Comparison of ENCODE assay signal across 25 mouse cellular contexts in the genomic region with DNA sequence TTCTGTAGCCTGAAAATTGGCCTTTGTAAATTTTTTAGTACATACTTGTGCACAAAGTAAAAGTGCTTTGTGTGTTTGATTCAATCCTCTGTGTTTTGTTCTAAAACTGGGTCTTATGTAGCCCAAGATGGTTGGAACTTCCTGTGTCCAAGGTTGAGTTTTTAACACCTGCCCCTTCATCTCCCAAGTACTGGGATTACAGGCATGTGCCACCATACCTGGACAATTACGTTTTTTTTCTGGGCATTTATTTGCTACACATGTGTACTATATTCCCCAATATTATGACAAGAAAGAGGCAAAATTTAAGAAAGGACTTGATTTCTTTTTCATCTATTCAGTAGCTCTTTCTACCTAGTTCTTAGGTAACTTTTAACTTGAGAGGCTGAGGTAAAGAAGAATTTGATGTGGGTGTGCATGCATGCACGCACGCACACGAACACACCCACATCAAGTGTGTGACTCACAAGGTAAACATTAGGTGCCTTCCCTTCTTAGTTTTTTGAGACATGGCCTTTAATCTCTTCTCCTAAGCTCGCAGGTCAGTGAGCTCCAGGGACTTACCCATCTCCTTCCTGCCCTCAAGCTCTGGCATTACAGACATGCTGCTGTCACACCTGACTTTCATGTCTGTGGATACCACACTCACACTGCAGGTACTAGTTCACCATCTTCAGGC. TPM values are rescaled to one million over a fixed set of nuclear protein-coding genes. Genes with fewer than 3 reads are reported as not detected.
DNase-seq lines count a peak whose midpoint lies in the region; ATAC-seq lines count a peak whose summit lies in the region.
"Had no signal": no experiment of that assay in that cellular context is flagged by ENCODE, and none has a peak within 500 bp of the region (broad histone marks: within the 10 kb centered on the region; RNA-seq: fewer than 3 reads in every experiment).

No protein-coding gene starts in this region.

- no peaks in the 10 kb centered on the region for H3K36me3 ChIP-seq in splenic B cell, adult 2 months (ENCODE audit: control insufficient read depth, insufficient read depth, low read length, poor library complexity, severe bottlenecking)
- H3K36me3 ChIP-seq in liver, embryonic 11.5 days (ENCODE audit: control insufficient read depth, insufficient read depth, low read length) = no peaks in the 10 kb centered on the region
- H3K36me3 ChIP-seq in midbrain, embryonic 16.5 days (ENCODE audit: control insufficient read depth, insufficient read depth, low read length) = no peaks in the 10 kb centered on the region
- H3K36me3 ChIP-seq: embryonic facial prominence, embryonic 15.5 days; forebrain, embryonic 10.5 days; kidney, embryonic 15.5 days; limb, embryonic 13.5 days; liver, embryonic 13.5 days had no signal

- H3K4me3 ChIP-seq in liver, embryonic 11.5 days (ENCODE audit: low read depth, low read length) = no peak overlapping the region
- no peak overlapping the region for H3K4me3 ChIP-seq in midbrain, embryonic 16.5 days (ENCODE audit: low read depth, low read length)
- H3K4me3 ChIP-seq: embryonic facial prominence, embryonic 15.5 days; forebrain, embryonic 10.5 days; heart, adult 2 months; kidney, embryonic 15.5 days; limb, embryonic 13.5 days; liver, embryonic 13.5 days had no signal

- 78% methylated on average over 5 of the region's 5 CpGs for WGBS in liver, embryonic 11.5 days
- 81% methylated on average over 5 of the region's 5 CpGs for WGBS in midbrain, embryonic 16.5 days

- H3K4me1 ChIP-seq in liver, embryonic 11.5 days (replicated peaks; ENCODE audit: control insufficient read depth, insufficient read depth, low read length) = no peaks in the 10 kb centered on the region
- peaks cover 6% of the 10 kb centered on the region for H3K4me1 ChIP-seq in midbrain, embryonic 16.5 days (ENCODE audit: control insufficient read depth, insufficient read depth, low read length)
- H3K4me1 ChIP-seq: embryonic facial prominence, embryonic 15.5 days had no signal

- H3K27ac ChIP-seq in liver, embryonic 11.5 days (ENCODE audit: low read depth, low read length) = no peak overlapping the region
- no peak overlapping the region for H3K27ac ChIP-seq in midbrain, embryonic 16.5 days (ENCODE audit: low read length)
- H3K27ac ChIP-seq: embryonic facial prominence, embryonic 15.5 days; forebrain, embryonic 10.5 days; heart, adult 2 months; hindbrain, embryonic 14.5 days; kidney, embryonic 15.5 days; limb, embryonic 13.5 days; liver, embryonic 13.5 days had no signal

- no peaks in the 10 kb centered on the region for H3K27me3 ChIP-seq in splenic B cell, adult 2 months (ENCODE audit: control insufficient read depth, insufficient read depth, low read length, poor library complexity, severe bottlenecking)
- no peaks in the 10 kb centered on the region for H3K27me3 ChIP-seq in liver, embryonic 11.5 days (replicated peaks; ENCODE audit: control insufficient read depth, insufficient read depth, low read length)
- no peaks in the 10 kb centered on the region for H3K27me3 ChIP-seq in midbrain, embryonic 16.5 days (ENCODE audit: control insufficient read depth, insufficient read depth, low read depth, low read length)
- H3K27me3 ChIP-seq: embryonic facial prominence, embryonic 15.5 days; kidney, embryonic 15.5 days; limb, embryonic 13.5 days; liver, embryonic 13.5 days had no signal

- peak; percentile 79 for DNase-seq in CD4-positive helper T cell, adult 2 months (ENCODE audit: low read depth, low spot score)
- peak; percentile 59 for DNase-seq in CD4-positive, CD25-positive, alpha-beta regulatory T cell, adult 2 months (ENCODE audit: low read depth, low spot score)
- DNase-seq in fat pad, adult 2 months (ENCODE audit: extremely low read depth, low read depth, low spot score) = peak; percentile 21
- DNase-seq in splenic B cell, adult 2 months (ENCODE audit: low read depth, low spot score) = peak; percentile 32
- no peak for DNase-seq in liver, embryonic 11.5 days (ENCODE audit: low spot score)
- no peak for DNase-seq in cerebellum, postnatal 10 days
- DNase-seq: adrenal gland, postnatal 14 days; cerebellum, adult 9-10 months; gastrocnemius, postnatal 14 days; heart, adult 2 months; heart, postnatal 4 days; kidney, adult 11 months; kidney, postnatal 4 days; liver, embryonic 13.5 days; lung, embryonic 14.5 days; right cerebral cortex, postnatal 14 days; thymus, adult 18-20 months; thymus, postnatal 36 days had no signal

- ATAC-seq in liver, embryonic 11.5 days (replicated peaks; ENCODE audit: low FRiP score) = no peak
- no peak for ATAC-seq in midbrain, embryonic 16.5 days

- H3K4me2 ChIP-seq in liver, embryonic 11.5 days = no peak overlapping the region
- no peak overlapping the region for H3K4me2 ChIP-seq in midbrain, embryonic 16.5 days (ENCODE audit: low read length)
- H3K4me2 ChIP-seq: embryonic facial prominence, embryonic 15.5 days; hindbrain, embryonic 14.5 days; kidney, embryonic 15.5 days; limb, embryonic 13.5 days; liver, embryonic 13.5 days; lung, embryonic 14.5 days; midbrain, embryonic 11.5 days had no signal

- H3K9me3 ChIP-seq in liver, embryonic 11.5 days (ENCODE audit: control insufficient read depth, low read length) = no peaks in the 10 kb centered on the region
- H3K9me3 ChIP-seq in midbrain, embryonic 16.5 days (replicated peaks; ENCODE audit: control insufficient read depth, low read length, poor library complexity, severe bottlenecking) = no peaks in the 10 kb centered on the region
- H3K9me3 ChIP-seq: embryonic facial prominence, embryonic 15.5 days; forebrain, embryonic 10.5 days; kidney, embryonic 15.5 days; limb, embryonic 13.5 days; liver, embryonic 13.5 days had no signal

- H3K9ac ChIP-seq in liver, embryonic 11.5 days (ENCODE audit: low read depth, low read length) = no peak overlapping the region
- no peak overlapping the region for H3K9ac ChIP-seq in midbrain, embryonic 16.5 days (ENCODE audit: low read depth, low read length)
- H3K9ac ChIP-seq: embryonic facial prominence, embryonic 15.5 days; hindbrain, embryonic 14.5 days; kidney, embryonic 15.5 days; limb, embryonic 13.5 days; liver, embryonic 13.5 days; lung, embryonic 14.5 days had no signal

RNA-seq across cellular contexts. Expression of gene Rictor, which starts 18.1 kb away (rescaled TPM):
- polyA plus RNA-seq in liver, embryonic 11.5 days (2014; fragmentation: Nextera tagmentation; extraction: Ambion mirVana) = 31.6 and 33.3 TPM in 2 replicates
- 57.1 and 64.4 TPM in 2 replicates for polyA plus RNA-seq in midbrain, embryonic 16.5 days (2015; fragmentation: Nextera tagmentation; extraction: Ambion mirVana)

Comparison
In these comparisons a context has a peak if more than half of its experiments do, and no peak if none do; other contexts are left out.
1. DNase-seq: peak in CD4-positive helper T cell, adult 2 months (single experiment), CD4-positive, CD25-positive, alpha-beta regulatory T cell, adult 2 months (single experiment), fat pad, adult 2 months (single experiment) and splenic B cell, adult 2 months (single experiment); none in liver, embryonic 11.5 days (single experiment) and cerebellum, postnatal 10 days (0 of 2).